Mouse (Mus musculus) MN1 (cell line): ENCODE results near the gene Pde4c.

Experiments used
- DNase-seq: peaks from one replicate; pipeline ENCODE4 v3.0.0-alpha.2; 2016; ENCODE audit warnings: low spot score

Gene Pde4c

GRCm38 (mm10) chr8:70766571-70767440, 43.3 kb downstream of the Pde4c start:
- DNase-seq, result peak; percentile 97

- DNase-seq, result no peak
Measured at GRCm38 (mm10) chr8:70767503-70767902, 44.0 kb downstream of the Pde4c start.

GRCm38 (mm10) chr8:70768231-70768776, 44.8 kb downstream of the Pde4c start:
- DNase-seq, result no peak

DNA sequence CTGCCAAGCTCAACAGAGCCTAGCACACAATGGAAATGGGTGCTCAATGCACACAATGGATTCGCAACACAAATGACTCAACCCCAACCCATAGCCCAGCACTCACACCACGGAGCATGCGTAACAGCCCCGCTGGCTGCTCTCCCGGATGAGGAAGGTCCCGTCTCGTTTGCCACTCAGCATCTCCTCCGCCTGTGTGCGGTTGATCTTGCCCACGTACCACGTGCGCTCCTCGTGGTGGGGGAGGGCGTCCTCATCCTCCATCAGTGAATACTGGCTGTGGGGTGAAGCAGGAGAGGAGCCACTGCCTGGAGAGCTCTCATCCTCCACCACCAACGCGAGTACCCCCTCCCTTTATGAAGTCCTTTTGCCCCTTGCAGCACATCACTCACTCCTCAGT, 45.4 kb downstream of the Pde4c start:
- DNase-seq, result no peak

- DNase-seq, result peak; percentile 98
Measured at GRCm38 (mm10) chr8:70769359-70769758, 45.8 kb downstream of the Pde4c start.

DNA sequence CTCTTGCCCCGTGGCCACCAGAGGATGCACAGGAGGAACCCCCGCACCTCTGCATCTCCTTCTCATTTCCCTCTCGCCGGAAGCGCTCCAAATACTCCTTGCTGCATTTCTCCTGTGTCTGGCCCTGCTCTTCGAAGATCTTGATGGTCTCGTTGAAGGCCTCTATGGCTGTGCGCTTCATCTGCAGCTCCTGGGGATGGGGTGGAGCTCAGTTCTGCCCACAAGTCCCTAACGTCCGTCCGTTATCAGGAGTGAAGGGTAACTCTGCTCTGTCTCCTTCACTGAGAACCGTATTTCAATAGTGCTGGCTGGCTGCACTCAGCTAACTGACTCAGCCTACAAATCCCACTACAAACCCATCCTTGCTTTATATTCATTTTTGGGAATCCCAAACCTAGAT, 46.3 kb downstream of the Pde4c start:
- no peak for DNase-seq

- no peak for DNase-seq
Measured at GRCm38 (mm10) chr8:70770748-70771147, 47.2 kb downstream of the Pde4c start.

- no peak for DNase-seq
Measured at GRCm38 (mm10) chr8:70771217-70771616, 47.7 kb downstream of the Pde4c start.

- no peak for DNase-seq
Measured at GRCm38 (mm10) chr8:70772075-70772474, 48.6 kb downstream of the Pde4c start.

DNA sequence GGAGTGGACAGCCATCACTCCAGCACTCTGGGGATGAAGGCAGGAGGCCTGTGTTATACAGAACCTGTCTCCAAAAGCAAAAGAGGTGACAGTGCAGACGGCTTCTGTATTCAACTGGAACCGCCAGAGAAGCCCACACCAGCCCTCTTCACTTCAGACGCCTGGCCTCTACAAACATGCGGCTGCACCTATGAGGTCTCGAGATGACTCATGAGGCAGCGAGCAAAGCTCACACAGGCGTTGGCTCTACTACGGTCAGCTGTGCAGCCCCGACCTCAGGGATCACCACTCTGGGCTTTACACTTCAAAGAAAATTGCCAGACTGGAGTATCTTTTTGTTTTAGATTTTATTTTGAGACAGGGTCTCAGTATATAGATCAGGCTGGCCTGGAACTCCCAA, 49.4 kb downstream of the Pde4c start:
- peak; percentile 85 for DNase-seq

DNA sequence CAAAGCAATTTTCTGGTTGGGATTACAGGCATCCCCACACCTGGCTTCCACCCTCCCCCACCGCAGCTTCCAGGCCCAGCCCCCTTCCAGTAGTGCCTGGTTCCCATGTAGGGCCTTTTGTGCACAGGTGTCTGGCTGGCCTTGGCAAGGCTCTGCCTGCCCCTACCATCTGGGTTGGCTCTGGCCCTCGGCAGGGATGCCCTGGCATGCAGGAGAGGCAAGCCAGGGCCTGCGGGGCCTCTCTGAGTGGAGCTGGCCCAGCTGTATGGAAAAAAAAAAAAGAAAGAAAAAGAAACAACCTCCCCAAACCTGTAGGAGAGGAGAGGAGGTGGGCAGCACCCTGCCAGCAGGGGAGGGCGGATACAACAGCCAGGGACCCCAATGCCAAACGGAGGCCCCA, 49.9 kb downstream of the Pde4c start:
- peak; percentile 88 for DNase-seq

DNA sequence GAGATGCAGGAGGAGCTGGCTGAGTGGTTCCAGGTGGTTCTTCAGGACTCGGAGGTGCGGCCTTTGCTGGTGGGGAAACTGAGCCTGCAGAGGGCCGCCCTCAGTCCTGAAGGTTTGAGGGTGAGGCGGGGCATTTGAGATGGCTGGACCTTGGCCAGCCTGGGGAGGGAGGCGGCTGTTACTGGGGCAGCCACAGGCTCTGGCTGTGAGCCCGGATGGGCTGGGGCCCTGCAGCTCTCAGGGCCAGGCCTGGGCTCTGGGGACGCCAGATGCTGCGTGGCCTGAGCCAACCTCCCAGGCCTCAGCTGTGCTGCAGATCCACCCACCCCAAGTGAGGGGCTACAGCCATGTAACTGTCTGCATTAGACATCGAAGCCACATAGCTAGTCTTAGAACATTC, 50.3 kb downstream of the Pde4c start:
- DNase-seq, result peak; percentile 97

DNA sequence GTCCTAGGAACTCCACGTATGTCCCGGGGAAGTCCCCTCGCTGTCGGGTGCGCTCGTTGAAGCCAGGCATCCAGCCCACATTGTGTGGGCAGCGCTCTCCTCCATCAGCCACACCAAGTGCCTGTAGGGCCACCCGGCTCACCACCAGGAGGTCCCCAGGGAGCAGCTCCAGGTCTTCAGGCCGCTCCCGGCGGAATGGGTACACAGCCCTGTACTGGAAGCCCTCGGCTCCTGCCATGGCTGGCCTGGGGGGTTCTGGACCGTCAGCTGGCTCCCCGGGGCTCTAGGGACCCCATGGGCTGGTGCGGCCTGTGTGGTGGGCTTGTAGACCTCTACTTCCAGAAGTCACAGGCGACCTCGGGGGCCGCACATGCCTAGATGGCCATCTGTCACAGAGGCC, 51.2 kb downstream of the Pde4c start:
- peak; percentile 70 for DNase-seq

DNA sequence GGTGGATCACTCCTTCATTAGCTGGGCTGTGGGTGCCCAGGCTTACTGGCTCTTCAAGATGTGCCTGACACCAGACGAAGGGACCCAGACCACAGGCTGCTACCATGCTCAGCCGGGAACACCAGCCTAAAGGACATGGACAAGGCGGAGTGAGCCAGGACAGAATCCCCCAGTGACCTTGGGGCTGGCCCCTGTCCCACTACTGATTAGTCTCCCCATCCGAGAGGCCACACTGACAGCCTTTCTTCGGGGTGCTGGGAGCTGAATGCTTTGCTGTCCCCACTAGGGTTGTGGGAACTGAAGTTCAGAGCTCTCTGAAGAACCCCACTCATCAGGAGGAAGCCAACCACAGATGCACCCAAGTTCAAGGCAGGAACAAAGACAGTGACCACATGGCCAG, 51.7 kb downstream of the Pde4c start:
- DNase-seq, result peak; percentile 34

DNA sequence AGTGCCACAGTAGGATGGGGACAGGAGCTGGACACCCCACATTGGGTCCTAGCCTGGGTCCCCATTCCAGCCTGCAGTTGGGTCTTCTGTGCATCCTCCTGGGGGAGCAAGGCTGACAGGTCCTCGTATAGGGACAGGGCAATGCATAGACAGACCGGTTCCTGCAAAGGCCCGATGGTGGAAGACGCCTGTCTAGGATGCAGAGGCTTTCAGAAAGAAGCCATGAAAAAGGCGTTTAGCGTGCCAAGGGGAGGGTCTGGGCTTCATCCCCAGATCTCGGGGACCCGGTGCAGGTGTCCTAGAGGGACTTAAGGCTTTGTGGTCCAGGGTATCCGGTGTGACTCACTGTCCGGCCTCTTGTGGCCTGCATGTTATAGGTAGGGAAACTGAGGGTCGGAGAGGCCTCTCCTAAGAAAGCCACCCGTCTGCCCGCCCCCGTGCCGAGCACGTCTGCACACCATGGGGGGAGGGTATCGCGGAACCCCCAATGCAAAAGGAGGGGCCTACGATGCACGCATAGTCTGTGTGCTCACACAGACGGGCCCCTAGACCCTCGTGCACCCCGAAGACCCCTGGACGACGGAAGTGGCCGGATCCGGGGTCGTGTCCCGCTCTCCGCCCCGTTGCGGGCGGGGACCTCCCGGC, 52.5 kb downstream of the Pde4c start:
- DNase-seq, result peak; percentile 50

DNA sequence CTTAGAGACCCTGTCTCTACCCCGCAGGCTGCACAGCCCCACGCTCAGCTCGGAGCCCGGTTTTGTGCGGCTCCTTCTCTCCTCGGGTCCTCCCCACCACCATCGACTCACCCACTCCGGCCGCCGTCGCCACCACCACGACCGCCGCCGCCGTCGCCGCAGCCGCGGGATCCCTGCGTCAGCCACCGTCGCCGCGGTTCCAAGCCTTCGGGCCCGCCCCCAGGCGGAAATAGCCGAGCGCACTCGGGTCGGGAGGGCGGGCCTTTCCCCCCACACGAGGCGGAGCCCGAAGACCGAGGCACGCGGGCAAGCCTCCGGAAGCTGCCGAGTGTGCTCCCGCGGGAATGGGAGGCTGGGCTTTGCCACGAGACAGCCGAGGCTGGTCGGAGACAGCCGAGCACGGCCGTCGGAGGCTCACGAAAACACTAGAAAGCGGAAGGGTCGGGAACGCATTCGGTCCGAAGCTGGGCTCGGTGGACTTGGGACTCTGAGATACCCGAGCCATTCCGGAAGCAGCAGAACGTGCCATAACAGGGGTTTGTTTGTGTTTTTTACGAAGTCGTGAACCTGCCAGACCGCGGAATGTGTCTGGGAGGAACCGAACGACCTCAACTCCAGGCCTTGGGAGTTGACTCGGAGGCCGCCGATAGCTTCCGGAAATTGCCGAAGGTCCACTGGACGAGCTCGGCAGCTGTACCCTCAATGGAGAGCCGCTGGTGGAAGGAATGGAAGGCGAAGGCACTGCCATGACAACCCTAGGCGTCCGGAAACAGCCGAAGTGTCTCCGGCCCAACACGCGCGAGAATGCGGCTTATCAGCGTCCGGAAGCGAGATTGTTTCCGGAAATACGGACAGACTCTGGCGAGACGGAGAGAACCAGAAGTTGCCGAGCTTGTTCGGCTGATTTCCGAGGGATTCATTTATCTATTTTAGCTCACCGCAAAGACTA, 53.2 kb downstream of the Pde4c start, which contains the start of gene Pik3r2:
Pik3r2 (minus strand) TSS at position 218 of the 949 bp plus-strand sequence.
- peak; percentile 100 for DNase-seq

- peak; percentile 66 for DNase-seq
Measured at GRCm38 (mm10) chr8:70780093-70780492, 56.6 kb downstream of the Pde4c start.

DNA sequence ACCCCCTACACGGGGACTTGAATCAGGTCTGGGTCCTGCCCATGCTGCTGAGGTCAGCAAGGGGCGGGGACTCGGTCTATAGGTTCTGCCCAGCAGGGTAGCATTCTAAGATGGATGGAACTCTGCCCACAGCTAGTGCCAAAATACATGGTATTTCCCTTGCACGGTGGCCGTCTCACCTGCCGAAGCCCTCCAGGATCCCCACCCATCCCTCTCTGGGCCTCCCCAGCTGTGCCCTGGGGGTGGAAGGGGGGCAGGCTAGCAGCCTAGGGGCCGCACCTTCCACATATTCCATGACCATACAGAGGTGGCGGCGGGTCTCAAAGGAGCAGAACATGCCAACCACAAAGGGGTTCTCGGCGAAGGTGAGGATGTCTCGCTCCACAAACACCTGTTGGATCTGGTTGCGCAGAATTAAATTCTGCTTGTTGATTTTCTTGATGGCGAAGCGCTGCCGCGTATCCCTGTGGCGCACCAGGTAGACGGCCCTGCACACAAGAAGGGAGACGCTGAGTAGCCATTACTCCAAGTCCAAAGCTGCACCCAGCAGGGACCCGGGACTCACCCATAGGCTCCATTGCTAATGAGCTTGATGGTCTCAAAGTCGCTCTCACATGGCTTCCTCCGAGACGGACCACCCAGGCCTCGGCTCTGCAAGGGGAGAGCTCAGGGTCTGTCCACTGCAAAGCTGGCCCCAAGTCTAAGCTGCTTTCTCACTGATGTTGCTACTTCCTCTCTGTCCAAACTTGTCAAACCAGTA, 63.0 kb downstream of the Pde4c start:
- DNase-seq, result no peak

GRCm38 (mm10) chr8:70787051-70787445, 63.5 kb downstream of the Pde4c start:
- DNase-seq, result no peak

- peak; percentile 94 for DNase-seq
Measured at GRCm38 (mm10) chr8:70787941-70788667, 64.6 kb downstream of the Pde4c start.
